Mouse (Mus musculus): ENCODE results near the gene Brwd1. TPM values are rescaled to one million over a fixed set of nuclear protein-coding genes. Genes with fewer than 3 reads are reported as not detected.

The Brwd1 gene
- total and polyA plus RNA-seq, 3 experiments, result 4.3 to 8.1 (median 4.4) TPM

DNA sequence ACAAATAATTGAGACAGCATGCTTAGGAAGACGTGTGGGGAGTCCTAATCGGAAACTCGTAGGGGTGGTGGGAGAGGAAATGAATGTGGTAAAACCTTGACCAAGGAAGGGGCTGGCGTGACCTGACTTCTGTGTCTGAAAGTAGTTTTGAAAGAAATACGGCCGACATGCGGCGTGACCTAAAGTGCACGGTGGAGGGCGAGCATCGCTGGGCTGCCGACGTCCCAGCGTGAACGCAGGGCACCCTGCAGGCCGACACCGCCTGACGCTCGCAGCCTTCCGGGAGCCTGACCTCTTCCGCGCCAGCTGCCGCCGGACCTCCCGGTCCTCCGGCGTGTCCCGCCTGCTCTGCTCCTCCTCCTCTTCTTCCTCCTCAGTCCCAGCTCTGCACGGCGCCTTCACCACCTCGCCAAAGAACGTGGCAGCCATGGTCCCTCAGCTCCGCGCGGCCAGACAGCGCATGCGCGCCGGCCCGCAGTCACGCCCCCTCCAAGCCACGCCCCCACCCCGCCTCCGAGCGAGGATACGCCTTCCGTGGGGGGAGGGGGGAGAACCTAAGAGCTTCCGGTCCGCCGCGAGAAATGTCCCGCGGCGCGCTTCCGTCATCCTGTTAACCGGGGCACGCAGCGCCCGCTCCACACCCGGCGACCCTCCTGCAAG lies 91.7 kb downstream of the Brwd1 start, which contains the start of gene Psmg1 (continued):
- TF ChIP-seq JUN (IDR thresholded peaks at IDR 0.05; ENCODE audit: insufficient read depth, low read depth, low read length) (no peak), HCFC1 (IDR thresholded peaks at IDR 0.05; ENCODE audit: low read depth, low read length) (peak; percentile 97), KAT2A (IDR thresholded peaks at IDR 0.05; ENCODE audit: insufficient replicate concordance, low read length) (peak; percentile 92), CHD1 (IDR thresholded peaks at IDR 0.05; ENCODE audit: low read depth, low read length) (0 out of 2 replicates have a peak, but pooled peaks have one; percentile 54), BHLHE40 (IDR thresholded peaks at IDR 0.05; ENCODE audit: low read depth, low read length) (peak; percentile 67), MAFK (IDR thresholded peaks at IDR 0.05; ENCODE audit: insufficient replicate concordance, low read length) (no peak), TBP (conservative IDR thresholded peaks at IDR 0.05; ENCODE audit: low read depth, low read length) (0 out of 2 replicates have a peak, but pooled peaks have one; percentile 35), NRF1 (IDR thresholded peaks at IDR 0.05; ENCODE audit: low read depth, low read length) (peak; percentile 97), TCF12 (IDR thresholded peaks at IDR 0.05; ENCODE audit: low read depth, low read length) (peak; percentile 96), MEF2A (IDR thresholded peaks at IDR 0.05; ENCODE audit: borderline replicate concordance, low read depth, low read length) (peak; percentile 85; the same call in 1 of the 2 replicates), CTCF (conservative IDR thresholded peaks at IDR 0.05 in 1 of 2, IDR thresholded peaks at IDR 0.05 in 1 of 2; ENCODE audit: low read depth in 2 of 2, low read length in 2 of 2) (no peak), MAZ (IDR thresholded peaks at IDR 0.05; ENCODE audit: low read depth, low read length) (peak; percentile 98), SMC3 (IDR thresholded peaks at IDR 0.05; ENCODE audit: low read depth, low read length) (no peak), UBTF (IDR thresholded peaks at IDR 0.05; ENCODE audit: low read depth, low read length) (peak; percentile 99), ZC3H11A (IDR thresholded peaks at IDR 0.05; ENCODE audit: low read depth, low read length) (no peak), RAD21 (IDR thresholded peaks at IDR 0.05; ENCODE audit: low read depth, low read length) (no peak), SIN3A (IDR thresholded peaks at IDR 0.05; ENCODE audit: low read length) (peak; percentile 96), ZNF384 (IDR thresholded peaks at IDR 0.05; ENCODE audit: low read depth, low read length) (no peak)

DNA sequence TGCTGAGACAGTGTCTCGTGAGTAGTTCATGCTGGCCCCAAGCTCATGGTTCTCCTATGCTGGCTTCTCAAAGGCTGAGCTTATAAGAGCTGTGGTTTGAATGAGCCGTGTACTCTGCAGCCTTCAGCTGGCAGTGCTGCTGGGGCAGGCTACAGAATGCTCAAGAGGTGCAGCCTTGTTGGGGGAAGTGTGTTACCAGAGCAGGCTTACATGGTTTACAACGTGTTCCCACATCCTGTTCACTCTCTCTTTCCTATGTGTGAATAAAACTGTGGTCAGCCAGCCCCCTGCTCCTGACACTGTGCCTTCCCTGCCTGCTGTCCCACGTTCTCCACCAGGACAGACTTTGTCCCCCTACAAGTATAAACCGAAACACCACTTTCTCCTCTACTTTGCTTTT lies 97.4 kb downstream of the Brwd1 start:
- dilution Hi-C loops (cut with MboI; ENCODE audit: extremely low pct_ligation_motif_present, extremely low pct_unique_long_range_greater_than_20kb, low sequenced_read_pairs) (no loop called here), in situ Hi-C loops (cut with MboI; ENCODE audit: low pct_ligation_motif_present, low pct_unique_long_range_greater_than_20kb, low sequenced_read_pairs) (no loop called here)
- 0 out of 2 replicates have a peak, but pooled peaks cover 2% of the 10 kb centered on the region for H3K79me2 ChIP-seq (replicated peaks; ENCODE audit: control insufficient read depth, extremely low read depth, insufficient read depth, poor library complexity, severe bottlenecking)
- TF ChIP-seq SIN3A (IDR thresholded peaks at IDR 0.05; ENCODE audit: low read length) (no peak), ZNF384 (IDR thresholded peaks at IDR 0.05; ENCODE audit: low read depth, low read length) (no peak), NELFE (IDR thresholded peaks at IDR 0.05; ENCODE audit: low read depth, low read length) (no peak), JUND (conservative IDR thresholded peaks at IDR 0.05; ENCODE audit: low read depth, low read length) (no peak), ETS1 (conservative IDR thresholded peaks at IDR 0.05; ENCODE audit: low read depth, low read length) (no peak)
- H3K9ac ChIP-seq (ENCODE audit: insufficient read depth, low read depth), result no peak overlapping the region
- peaks cover 0 to 12% of the 10 kb centered on the region in 2 experiments; a peak in 2 of 4 replicates for H3K4me1 ChIP-seq (ENCODE audit: control insufficient read depth in 1 of 2, insufficient read depth in 2 of 2)
- no peaks in the 10 kb centered on the region for H3K27me3 ChIP-seq (replicated peaks)
- DNase-seq (ENCODE audit: extremely low read depth), result no peak
- no peaks in the 10 kb centered on the region for H3K9me3 ChIP-seq (replicated peaks; ENCODE audit: low read length)
- no peak overlapping the region for H3K27ac ChIP-seq (ENCODE audit: insufficient read depth, low read depth)
- H3K36me3 ChIP-seq (replicated peaks in 1 of 2; ENCODE audit: control insufficient read depth in 1 of 2, insufficient read depth in 1 of 2, low read length in 1 of 2), result peaks cover 51 to 87% of the 10 kb centered on the region in 2 experiments
- no peak overlapping the region for H3K4me2 ChIP-seq (ENCODE audit: insufficient read depth, low read depth, poor library complexity, severe bottlenecking)
- no peak overlapping the region for H3K4me3 ChIP-seq (replicated peaks in 1 of 3; ENCODE audit: low read depth in 2 of 3, low read length in 2 of 3, poor library complexity in 1 of 3)

Measured in CH12.LX (cell line).